Mouse (Mus musculus): ENCODE results near the gene Ywhae. TPM values are rescaled to one million over a fixed set of nuclear protein-coding genes. Genes with fewer than 3 reads are reported as not detected.
A peak's percentile ranks its signal among the peaks of the same experiment; 100 is the strongest.

Ywhae gene
- total RNA-seq, 2 experiments from 2014 or later = 594 to 617 TPM

- no peak for DNase-seq
These were observed 5.3 kb downstream of the Ywhae start for GRCm38 (mm10) chr11:75737806-75738476.

GRCm38 (mm10) chr11:75738477-75738821 is 5.8 kb downstream of the Ywhae start:
- DNase-seq = no peak

GRCm38 (mm10) chr11:75740204-75740603 is 7.5 kb downstream of the Ywhae start:
- DNase-seq = no peak

- no peak for DNase-seq
These were observed 8.9 kb downstream of the Ywhae start for GRCm38 (mm10) chr11:75741615-75742014.

GRCm38 (mm10) chr11:75744761-75745160 is 12.1 kb downstream of the Ywhae start:
- no peak for DNase-seq

- no peak for DNase-seq
These were observed 17.9 kb downstream of the Ywhae start for GRCm38 (mm10) chr11:75750537-75750936.

- no peak for DNase-seq
These were observed 18.4 kb downstream of the Ywhae start for GRCm38 (mm10) chr11:75751082-75751481.

GRCm38 (mm10) chr11:75756687-75757086 is 24.0 kb downstream of the Ywhae start:
- DNase-seq = no peak

GRCm38 (mm10) chr11:75758553-75758952 is 25.9 kb downstream of the Ywhae start:
- no peak for DNase-seq

- DNase-seq = no peak
These were observed 28.1 kb downstream of the Ywhae start for GRCm38 (mm10) chr11:75760785-75761184.

GRCm38 (mm10) chr11:75762708-75763107 is 30.0 kb downstream of the Ywhae start:
- DNase-seq = no peak

GRCm38 (mm10) chr11:75764521-75765023 is 31.9 kb downstream of the Ywhae start:
- no peak for DNase-seq

- no peak for DNase-seq
These were observed 32.5 kb downstream of the Ywhae start for GRCm38 (mm10) chr11:75765161-75765560.

- DNase-seq = no peak
These were observed 34.3 kb downstream of the Ywhae start for GRCm38 (mm10) chr11:75767014-75767413.

- no peak for DNase-seq
These were observed 35.7 kb downstream of the Ywhae start for GRCm38 (mm10) chr11:75768091-75768989.

- peak; percentile 92 to 93 for DNase-seq
These were observed 36.5 kb downstream of the Ywhae start for GRCm38 (mm10) chr11:75769206-75769605.

- DNase-seq = peak; percentile 11 to 29
These were observed 39.9 kb downstream of the Ywhae start for GRCm38 (mm10) chr11:75772562-75772961.

- no peak for DNase-seq
These were observed 43.2 kb downstream of the Ywhae start for GRCm38 (mm10) chr11:75775919-75776318.

GRCm38 (mm10) chr11:75781919-75782318 is 49.2 kb downstream of the Ywhae start:
- DNase-seq = peak; percentile 76 to 82

- DNase-seq = no peak
These were observed 51.1 kb downstream of the Ywhae start for GRCm38 (mm10) chr11:75783799-75784198.

GRCm38 (mm10) chr11:75785897-75786296 is 53.2 kb downstream of the Ywhae start:
- DNase-seq = no peak

GRCm38 (mm10) chr11:75792535-75792934 is 59.9 kb downstream of the Ywhae start:
- DNase-seq = peak in 1 of 2 experiments; percentile 43

- no peak for DNase-seq
These were observed 60.7 kb downstream of the Ywhae start for GRCm38 (mm10) chr11:75793351-75793750.

Measured in adrenal gland, postnatal 36 days (tissue).